Mouse (Mus musculus) stomach, postnatal 0 days (tissue): ENCODE results near the gene Sprr2e.

Experiments used
- CTCF ChIP-seq: IDR thresholded peaks from 2 replicates; pipeline ENCODE4 v1.5.1; 2016; ENCODE audit warnings: antibody characterized with exemption, low read depth, mild to moderate bottlenecking, moderate library complexity
- EP300 ChIP-seq: optimal IDR thresholded peaks from 2 replicates; pipeline ENCODE3; 2016; ENCODE audit warnings: antibody characterized with exemption

- no peak for TF ChIP-seq CTCF
- TF ChIP-seq EP300: no peak
Observed at GRCm38 (mm10) chr3:92316320-92316719, 35.6 kb upstream of the Sprr2e start, which contains the start of gene Sprr2b.
